Mouse (Mus musculus): ENCODE data around the gene Ifna5. TPM values are rescaled to one million over a fixed set of nuclear protein-coding genes. Genes with fewer than 3 reads are reported as not detected.

Gene Ifna5
- polyA plus RNA-seq, 1 experiment = not detected

DNA sequence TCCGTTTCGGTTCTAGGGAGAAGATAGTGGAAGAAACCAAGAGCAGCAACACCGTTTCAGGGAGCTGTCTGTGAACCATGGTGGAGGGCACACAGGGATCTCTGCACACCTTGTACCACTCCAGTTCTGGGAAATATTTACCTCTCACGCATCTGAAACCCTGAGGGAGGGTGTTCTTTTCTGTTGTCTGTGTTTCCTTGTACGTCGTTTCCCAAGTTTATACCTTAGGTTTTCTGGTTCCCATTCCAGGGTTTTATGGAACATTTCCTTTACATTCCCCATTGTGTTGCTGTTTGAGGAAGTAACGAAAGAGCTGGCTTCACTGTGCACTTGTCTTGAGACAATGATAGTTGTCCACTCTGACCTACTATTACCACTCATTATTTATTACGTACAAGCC is 44.8 kb downstream of the Ifna5 start, which contains the start of gene Ifne:
Ifne (minus strand) TSS at position 101 of the 400 bp plus-strand sequence.
- Histone ChIP-seq H3ac (ENCODE audit: control insufficient read depth, insufficient read length, low read depth) (no peak within 1 kb of the TSS), H3K36me3 (ENCODE audit: control insufficient read depth, insufficient read depth) (no peaks in the 10 kb centered on the region), H3K79me3 (ENCODE audit: low read depth) (no peaks in the 10 kb centered on the region), H3K4me3 (ENCODE audit: insufficient read depth, poor library complexity, severe bottlenecking) (no peak within 1 kb of the TSS), H3K27me3 (ENCODE audit: control insufficient read depth, insufficient read depth, insufficient read length) (no peaks in the 10 kb centered on the region), H3K79me2 (ENCODE audit: control insufficient read depth, insufficient read depth) (no peaks in the 10 kb centered on the region)
- TF ChIP-seq MYOD1 (IDR thresholded peaks at IDR 0.05; ENCODE audit: control insufficient read depth, insufficient read length, low read depth) (no peak), MAX (IDR thresholded peaks at IDR 0.05) (no peak), MYOG (IDR thresholded peaks at IDR 0.05; ENCODE audit: control insufficient read depth, extremely low read depth, insufficient read length) (no peak)

Other genes starting within 250 kb of the Ifna5 start
- not detected for gene Ifna9, start 243.1 kb upstream of the Ifna5 start, polyA plus RNA-seq (2012; fragmentation: generic; extraction: Trizol)
- not detected for gene Ifna12, start 232.1 kb upstream of the Ifna5 start, polyA plus RNA-seq (2012; fragmentation: generic; extraction: Trizol)
- gene C87499, start 201.1 kb upstream of the Ifna5 start, polyA plus RNA-seq (2012; fragmentation: generic; extraction: Trizol) = not detected
- not detected for gene Ifna13, start 191.1 kb upstream of the Ifna5 start, polyA plus RNA-seq (2012; fragmentation: generic; extraction: Trizol)
- not detected for gene Ifna16, start 158.6 kb upstream of the Ifna5 start, polyA plus RNA-seq (2012; fragmentation: generic; extraction: Trizol)
- gene Ifna2, start 151.6 kb upstream of the Ifna5 start, polyA plus RNA-seq (2012; fragmentation: generic; extraction: Trizol) = not detected
- not detected for gene Ifnab, start 144.2 kb upstream of the Ifna5 start, polyA plus RNA-seq (2012; fragmentation: generic; extraction: Trizol)
- 1.9 TPM for gene Gm26566, start 113.7 kb upstream of the Ifna5 start, polyA plus RNA-seq (2012; fragmentation: generic; extraction: Trizol)
- 11.6 TPM for gene Klhl9, start 113.1 kb upstream of the Ifna5 start, polyA plus RNA-seq (2012; fragmentation: generic; extraction: Trizol)
- not detected for gene Gm13271, start 80.7 kb upstream of the Ifna5 start, polyA plus RNA-seq (2012; fragmentation: generic; extraction: Trizol)
- not detected for gene Gm13283, start 75.4 kb upstream of the Ifna5 start, polyA plus RNA-seq (2012; fragmentation: generic; extraction: Trizol)
- 1.3 TPM for gene Gm13290, start 61.7 kb upstream of the Ifna5 start, polyA plus RNA-seq (2012; fragmentation: generic; extraction: Trizol)
- gene Gm13289, start 58.6 kb upstream of the Ifna5 start, polyA plus RNA-seq (2012; fragmentation: generic; extraction: Trizol) = not detected
- not detected for gene Gm13272, start 55.7 kb upstream of the Ifna5 start, polyA plus RNA-seq (2012; fragmentation: generic; extraction: Trizol)
- not detected for gene Ifnz, start 53.4 kb upstream of the Ifna5 start, polyA plus RNA-seq (2012; fragmentation: generic; extraction: Trizol)
- gene Gm13276, start 49.8 kb upstream of the Ifna5 start, polyA plus RNA-seq (2012; fragmentation: generic; extraction: Trizol) = 0.92 TPM
- gene Gm13277, start 46.9 kb upstream of the Ifna5 start, polyA plus RNA-seq (2012; fragmentation: generic; extraction: Trizol) = not detected
- gene Gm13278, start 44.0 kb upstream of the Ifna5 start, polyA plus RNA-seq (2012; fragmentation: generic; extraction: Trizol) = not detected
- 0.42 TPM for gene Gm13275, start 41.0 kb upstream of the Ifna5 start, polyA plus RNA-seq (2012; fragmentation: generic; extraction: Trizol)
- gene Gm13279, start 38.1 kb upstream of the Ifna5 start, polyA plus RNA-seq (2012; fragmentation: generic; extraction: Trizol) = not detected
- gene Gm13285, start 35.9 kb upstream of the Ifna5 start, polyA plus RNA-seq (2012; fragmentation: generic; extraction: Trizol) = not detected
- 0.42 TPM for gene Gm13287, start 32.3 kb upstream of the Ifna5 start, polyA plus RNA-seq (2012; fragmentation: generic; extraction: Trizol)
- 0.18 TPM for gene Gm13288, start 30.0 kb upstream of the Ifna5 start, polyA plus RNA-seq (2012; fragmentation: generic; extraction: Trizol)
- gene Ifna7, start 19.3 kb upstream of the Ifna5 start, polyA plus RNA-seq (2012; fragmentation: generic; extraction: Trizol) = not detected
- not detected for gene Ifna11, start 15.6 kb upstream of the Ifna5 start, polyA plus RNA-seq (2012; fragmentation: generic; extraction: Trizol)
- not detected for gene Ifna6, start 8.1 kb upstream of the Ifna5 start, polyA plus RNA-seq (2012; fragmentation: generic; extraction: Trizol)
- not detected for gene Ifna4, start 6.3 kb downstream of the Ifna5 start, polyA plus RNA-seq (2012; fragmentation: generic; extraction: Trizol)
- not detected for gene Ifna1, start 14.6 kb downstream of the Ifna5 start, polyA plus RNA-seq (2012; fragmentation: generic; extraction: Trizol)
- not detected for gene Ifne, start 44.7 kb downstream of the Ifna5 start, polyA plus RNA-seq (2012; fragmentation: generic; extraction: Trizol)